ENCODE assay signal across 17 mouse cellular contexts in the genomic region with DNA sequence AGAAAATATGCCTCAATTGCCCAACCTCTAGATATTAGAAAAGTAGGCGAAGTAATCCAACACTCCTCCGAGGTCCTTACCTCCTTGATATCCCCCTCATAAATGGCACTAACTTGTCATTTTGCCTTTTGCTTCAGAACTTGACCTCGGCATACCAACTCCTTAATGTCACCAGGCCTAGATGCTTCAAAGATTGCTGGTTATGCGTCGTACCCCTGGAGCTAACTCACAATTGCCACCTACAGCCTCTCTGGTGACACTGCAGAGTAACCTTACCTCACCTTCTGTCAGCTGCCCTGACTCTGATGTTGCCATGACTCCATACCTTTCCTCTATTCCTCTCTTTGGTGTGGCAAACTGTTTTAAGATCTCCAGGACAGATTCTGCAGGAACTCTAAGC. TPM values are rescaled to one million over a fixed set of nuclear protein-coding genes. Genes with fewer than 3 reads are reported as not detected.
A peak's percentile ranks its signal among the peaks of the same experiment; 100 is the strongest.
DNase-seq lines count a peak whose midpoint lies in the region; ATAC-seq and TF ChIP-seq lines count a peak whose summit lies in the region.
"Had no signal": no experiment of that assay in that cellular context is flagged by ENCODE, and none has a peak within 500 bp of the region (broad histone marks: within the 10 kb centered on the region; RNA-seq: fewer than 3 reads in every experiment).

No protein-coding gene starts in this region.

- H3K4me2 ChIP-seq in lung, embryonic 14.5 days = no peak overlapping the region

- no peak for ATAC-seq in lung, embryonic 14.5 days (ENCODE audit: insufficient read depth)

- no peak overlapping the region for H3K9ac ChIP-seq in lung, embryonic 14.5 days

- peaks cover 4% of the 10 kb centered on the region; the same call in 1 of the 2 replicates for H3K4me1 ChIP-seq in lung, embryonic 14.5 days (ENCODE audit: insufficient read depth)

- no peak overlapping the region for H3K27ac ChIP-seq in gastrocnemius, adult 2 months
- no peak overlapping the region for H3K27ac ChIP-seq in lung, embryonic 14.5 days (ENCODE audit: low read depth)

- DNase-seq in gastrocnemius, adult 2 months = no peak
- no peak for DNase-seq in gastrocnemius, postnatal 36 days
- peak; percentile 20 for DNase-seq in lung, embryonic 14.5 days
- no peak for DNase-seq in lung, adult 18-20 months
- DNase-seq in ZHBTc4 (ENCODE audit: low read depth, low spot score) = peak; percentile 51
- DNase-seq in thymus, postnatal 25 days = peak; percentile 34
- DNase-seq in right cerebral cortex, postnatal 36 days (ENCODE audit: low spot score in 2 of 2) = no peak
- DNase-seq in layer of hippocampus, postnatal 10 days (ENCODE audit: low spot score in 2 of 2) = no peak
- DNase-seq: adrenal gland, adult 8-10 months; cerebellum, adult 8-10 months; heart, postnatal 36 days; kidney, adult 8-10 months; lung, postnatal 14 days had no signal

- no peaks in the 10 kb centered on the region for H3K9me3 ChIP-seq in lung, embryonic 14.5 days (ENCODE audit: low read depth, low read length)

- intact Hi-C loops in gastrocnemius, adult 2 months (cut with DNase I) = no loop called here
- intact Hi-C loops in gastrocnemius, postnatal 36 days (cut with DNase I) = no loop called here

- H3K36me3 ChIP-seq in lung, embryonic 14.5 days (ENCODE audit: insufficient read depth) = no peaks in the 10 kb centered on the region

- WGBS in lung, embryonic 14.5 days = 50% methylated on average over 5 of the region's 5 CpGs

- no peaks in the 10 kb centered on the region for H3K27me3 ChIP-seq in lung, embryonic 14.5 days (ENCODE audit: insufficient read depth, low read length)

- H3K4me3 ChIP-seq in gastrocnemius, adult 2 months = no peak overlapping the region
- H3K4me3 ChIP-seq in lung, embryonic 14.5 days (ENCODE audit: low read depth, low read length) = no peak overlapping the region
- H3K4me3 ChIP-seq: erythroblast, embryonic 14.5 days had no signal

- peak; percentile 18; the same call in 1 of the 2 replicates for TF ChIP-seq CTCF in gastrocnemius, adult 2 months (IDR thresholded peaks at IDR 0.05)
- TF ChIP-seq CTCF in lung, embryonic 14.5 days (IDR thresholded peaks at IDR 0.05; ENCODE audit: low read depth) = peak; percentile 41

RNA-seq across cellular contexts. Expression of a gene that starts 2.7 kb away (rescaled TPM):
- 1 to 10 TPM; 2.0 to 3.3 TPM for total RNA-seq in gastrocnemius, adult 2 months (2021)
- total RNA-seq in gastrocnemius, postnatal 36 days (2021) = 1 to 10 TPM; 1.8 TPM
- 21.8 and 24.7 TPM in 2 replicates for polyA plus RNA-seq in lung, embryonic 14.5 days (2014; fragmentation: Nextera tagmentation; extraction: Ambion mirVana)
- 1 to 10 TPM; 6.4 to 7.2 TPM for total RNA-seq in layer of hippocampus, postnatal 10 days (2021)

RNA-seq across cellular contexts. Expression of a gene that starts 32.5 kb away (rescaled TPM):
- 1 to 10 TPM; 1.5 to 2.1 TPM for total RNA-seq in gastrocnemius, adult 2 months (2021)
- 1 to 10 TPM; 1.5 to 1.8 TPM for total RNA-seq in gastrocnemius, postnatal 36 days (2021)
- 12.3 and 15.6 TPM in 2 replicates for polyA plus RNA-seq in lung, embryonic 14.5 days (2014; fragmentation: Nextera tagmentation; extraction: Ambion mirVana)
- 10 to 100 TPM; 25.7 to 30.0 TPM for total RNA-seq in layer of hippocampus, postnatal 10 days (2021)

RNA-seq across cellular contexts. Expression of a gene that starts 33.9 kb away (rescaled TPM):
- not detected for total RNA-seq in gastrocnemius, adult 2 months (2021)
- total RNA-seq in gastrocnemius, postnatal 36 days (2021) = not detected
- 0.53 and 0.74 TPM in 2 replicates for polyA plus RNA-seq in lung, embryonic 14.5 days (2014; fragmentation: Nextera tagmentation; extraction: Ambion mirVana)
- not detected for total RNA-seq in layer of hippocampus, postnatal 10 days (2021)
- total RNA-seq: adrenal gland, adult 8-10 months; gastrocnemius, adult 8-10 months; heart, postnatal 36 days; left cerebral cortex, postnatal 25 days had no signal
- polyA plus RNA-seq: erythroblast, embryonic 14.5 days; spleen, adult 2 months had no signal

Comparison
In these comparisons a context has a peak if more than half of its experiments do, and no peak if none do; other contexts are left out.
1. DNase-seq: peak in lung, embryonic 14.5 days (single experiment), ZHBTc4 (single experiment) and thymus, postnatal 25 days (single experiment); none in gastrocnemius, adult 2 months (single experiment), gastrocnemius, postnatal 36 days (0 of 2), lung, adult 18-20 months (0 of 2), right cerebral cortex, postnatal 36 days (0 of 2) and layer of hippocampus, postnatal 10 days (0 of 2).
2. RNA of a gene that starts 32.5 kb away (total RNA-seq): 25.7 to 30.0 TPM in layer of hippocampus, postnatal 10 days; 1.5 to 2.1 TPM in gastrocnemius, adult 2 months and 1.5 to 1.8 TPM in gastrocnemius, postnatal 36 days; every median in the first group is over 4 times any median in the second.